Mouse (Mus musculus): ENCODE results near the gene Hapln2.

Hapln2 gene

DNA sequence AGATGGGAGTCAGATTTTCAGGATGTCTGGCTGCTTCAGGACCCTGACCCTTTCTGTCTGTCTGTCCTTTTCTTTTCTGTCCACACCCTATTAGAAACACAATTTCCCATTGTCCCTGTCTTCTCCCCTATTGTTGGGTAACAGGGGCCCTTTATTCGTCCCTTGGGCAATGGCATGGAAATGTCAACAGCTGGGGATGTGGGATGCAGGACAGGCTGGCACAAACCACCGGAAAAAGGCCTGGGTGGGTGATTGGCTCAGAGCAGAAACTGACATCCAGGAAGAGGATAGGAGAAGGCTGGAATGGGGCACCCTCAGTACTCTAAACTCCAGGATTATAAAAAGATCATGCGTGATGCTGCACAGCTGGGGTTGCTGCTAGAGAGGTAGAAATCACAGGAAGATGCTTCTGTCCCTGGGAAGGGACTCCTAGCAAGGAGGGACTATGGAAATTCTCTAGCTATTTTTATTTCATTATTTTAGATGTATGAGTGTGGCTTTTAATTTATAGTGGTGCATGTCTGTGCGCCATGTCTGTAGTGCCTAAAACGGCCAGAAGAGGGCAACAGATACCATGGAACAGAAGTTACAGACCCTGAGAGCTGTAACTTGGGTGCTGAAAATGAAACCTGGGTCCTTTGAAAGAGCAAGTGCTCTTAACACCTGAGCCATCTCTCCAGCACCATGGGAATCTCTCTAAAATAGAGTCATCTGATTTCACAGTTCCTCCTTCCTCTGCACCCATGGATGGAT, at the start of gene Hapln2:
Hapln2 (minus strand) TSS at position 150 of the 753 bp plus-strand sequence.
- peak; percentile 26 to 46 for DNase-seq (ENCODE audit: low spot score in 2 of 2)

DNA sequence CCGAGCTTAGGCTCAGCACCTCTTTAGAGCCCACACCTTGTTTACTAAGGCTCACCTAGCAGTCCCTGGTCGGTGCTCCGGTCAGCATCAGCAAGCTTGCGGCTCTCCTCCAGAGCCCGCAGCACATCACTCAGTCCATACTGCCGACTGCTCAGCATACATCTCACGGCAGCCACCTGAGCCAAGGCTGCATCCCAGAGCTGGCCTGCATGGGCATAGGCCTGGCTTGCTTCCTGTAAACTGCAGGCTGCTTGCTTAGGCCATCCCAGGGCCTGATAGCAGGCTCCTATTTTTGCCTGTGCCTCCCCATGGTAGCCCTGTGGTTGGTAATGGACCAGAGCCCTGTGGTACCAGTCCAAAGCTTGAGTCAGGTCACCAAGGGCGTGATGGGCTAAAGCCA, 47.4 kb upstream of the Hapln2 start:
- no peak for DNase-seq (ENCODE audit: low spot score in 2 of 2)

- DNase-seq (ENCODE audit: low spot score in 2 of 2) = no peak
Measured at GRCm38 (mm10) chr3:88074351-88074750, 47.0 kb upstream of the Hapln2 start.

GRCm38 (mm10) chr3:88073631-88074030, 46.2 kb upstream of the Hapln2 start:
- DNase-seq (ENCODE audit: low spot score in 2 of 2) = no peak

DNA sequence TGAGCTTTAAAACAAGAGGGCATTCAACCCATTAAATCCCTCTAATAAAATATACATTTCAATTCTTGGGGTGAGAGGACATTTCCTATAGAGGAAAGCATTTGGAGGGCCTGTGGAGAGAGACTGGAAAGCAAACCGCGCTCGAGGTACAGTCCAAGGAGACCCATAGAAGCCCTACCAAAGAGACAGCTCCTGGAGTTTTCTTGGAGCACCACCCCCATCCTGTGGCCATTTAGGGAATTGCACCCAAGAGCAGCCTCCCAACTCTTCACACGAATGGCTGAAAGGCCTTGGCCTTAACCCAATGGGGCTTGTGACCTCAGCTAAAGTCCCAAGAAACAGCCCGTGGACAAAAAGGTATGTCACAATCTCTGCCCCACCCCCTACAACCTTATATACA, 44.4 kb upstream of the Hapln2 start:
- DNase-seq (ENCODE audit: low spot score in 2 of 2) = peak; percentile 51 to 92

- no peak for DNase-seq (ENCODE audit: low spot score in 2 of 2)
Measured at GRCm38 (mm10) chr3:88068386-88068785, 41.0 kb upstream of the Hapln2 start.

DNA sequence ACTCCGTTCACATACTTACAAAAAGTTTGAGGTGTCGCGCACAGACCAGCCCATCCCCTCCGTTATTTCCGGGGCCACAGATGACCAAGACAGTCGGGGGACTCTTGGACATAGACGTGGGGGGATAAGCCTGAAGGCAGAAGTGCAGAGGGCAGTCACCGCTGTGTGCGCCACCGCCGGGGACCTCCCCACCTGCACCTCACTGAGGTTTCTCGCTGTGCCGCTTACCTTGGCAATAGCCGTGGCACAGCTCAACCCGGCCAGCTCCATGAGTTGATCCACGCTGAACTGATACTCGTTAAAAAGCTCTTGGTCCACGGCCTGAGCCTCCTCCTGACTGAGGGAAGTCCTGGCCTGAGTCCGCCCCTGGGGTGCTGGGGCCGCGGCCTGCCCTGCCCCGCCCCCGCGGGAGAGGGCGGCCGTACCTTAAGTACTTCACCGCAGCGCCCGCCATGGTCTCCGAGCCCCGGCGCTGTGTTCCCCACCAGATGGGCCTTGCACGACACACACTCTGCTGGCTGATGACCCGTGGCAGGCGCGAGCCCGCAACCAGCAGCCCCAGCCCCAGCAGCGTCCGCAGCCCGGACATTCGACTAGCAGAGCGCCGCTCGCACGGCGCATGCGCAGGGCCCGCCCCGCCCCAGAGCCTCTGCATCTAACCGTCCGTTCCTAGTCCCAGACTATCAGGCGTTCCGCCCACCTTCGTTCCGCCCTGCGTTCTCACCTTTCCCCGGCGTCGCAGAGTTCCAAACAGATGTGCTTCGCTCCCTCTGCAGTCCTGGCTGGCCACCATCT, 30.7 kb upstream of the Hapln2 start, which contains the start of gene Naxe:
Naxe (minus strand) TSS at position 594 of the 795 bp plus-strand sequence.
- DNase-seq (ENCODE audit: low spot score in 2 of 2) = peak; percentile 46 to 81

- DNase-seq (ENCODE audit: low spot score in 2 of 2) = no peak
Measured at GRCm38 (mm10) chr3:88057030-88057429, 29.6 kb upstream of the Hapln2 start.

- DNase-seq (ENCODE audit: low spot score in 2 of 2) = no peak
Measured at GRCm38 (mm10) chr3:88049532-88049931, 22.1 kb upstream of the Hapln2 start.

GRCm38 (mm10) chr3:88042661-88043421, 15.5 kb upstream of the Hapln2 start, which contains the start of gene Gpatch4:
Gene Gpatch4 (plus strand): TSS chr3:88043108.
- DNase-seq (ENCODE audit: low spot score in 2 of 2) = peak; percentile 67 to 90

DNA sequence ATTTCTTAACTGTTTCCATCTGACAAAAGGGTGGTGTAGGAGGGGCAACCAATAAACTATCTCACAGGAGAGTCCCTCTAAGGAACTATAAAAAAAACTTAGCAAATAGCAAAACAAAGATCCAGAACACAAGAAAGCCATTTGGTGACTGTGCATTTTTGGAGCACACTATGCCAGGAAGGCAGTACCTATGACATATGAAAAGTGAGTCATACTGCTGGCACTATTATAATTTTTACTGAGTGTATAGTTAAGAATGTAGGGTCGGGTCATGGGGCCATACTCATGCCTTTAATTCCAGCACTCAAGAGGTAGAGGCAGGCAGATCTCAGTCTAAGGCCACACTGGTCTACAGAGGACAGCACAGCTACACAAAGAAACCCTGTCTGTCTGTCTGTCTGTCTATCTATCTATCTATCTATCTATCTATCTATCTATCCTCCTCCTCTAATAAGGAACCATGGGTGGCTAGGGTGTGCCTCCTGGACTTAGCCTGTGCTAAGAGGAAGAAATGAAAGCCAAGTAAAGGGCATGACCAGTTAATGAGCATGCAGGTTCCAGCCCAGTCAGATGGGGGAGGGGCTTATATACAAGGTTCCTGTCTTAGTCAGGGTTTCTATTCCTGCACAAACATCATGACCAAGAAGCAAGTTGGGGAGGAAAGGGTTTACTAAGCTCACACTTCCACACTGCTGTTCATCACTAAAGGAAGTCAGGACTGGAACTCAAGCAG, 8.3 kb upstream of the Hapln2 start:
- DNase-seq (ENCODE audit: low spot score in 2 of 2) = no peak

DNA sequence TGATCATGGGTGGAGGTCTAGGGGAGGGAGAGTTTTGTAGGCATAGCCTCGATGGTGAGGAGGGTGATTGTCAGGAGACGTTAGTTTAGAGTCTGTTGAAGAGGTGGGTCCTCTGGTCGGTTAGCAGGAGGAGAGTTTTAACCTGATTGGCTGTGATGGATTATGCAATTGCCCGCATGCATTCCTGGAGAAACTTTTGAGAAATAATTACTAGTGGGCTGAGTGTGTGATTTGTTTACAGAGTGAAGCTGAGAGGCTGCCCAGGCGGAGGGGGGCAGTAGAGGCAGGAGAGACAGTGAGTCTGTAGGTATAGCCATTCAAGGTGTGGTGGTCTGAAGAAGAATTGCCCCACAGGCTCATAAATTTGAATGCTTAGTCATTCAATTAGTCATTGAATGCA, 6.1 kb upstream of the Hapln2 start:
- DNase-seq (ENCODE audit: low spot score in 2 of 2) = no peak

GRCm38 (mm10) chr3:88030608-88031395, 3.4 kb upstream of the Hapln2 start:
- peak in 1 of 2 experiments; percentile 48 for DNase-seq (ENCODE audit: low spot score in 2 of 2)

GRCm38 (mm10) chr3:88026823-88027222, 560 bp downstream of the Hapln2 start:
- no peak for DNase-seq (ENCODE audit: low spot score in 2 of 2)

GRCm38 (mm10) chr3:88023192-88024074, 4.0 kb downstream of the Hapln2 start:
- DNase-seq (ENCODE audit: low spot score in 2 of 2) = no peak

DNA sequence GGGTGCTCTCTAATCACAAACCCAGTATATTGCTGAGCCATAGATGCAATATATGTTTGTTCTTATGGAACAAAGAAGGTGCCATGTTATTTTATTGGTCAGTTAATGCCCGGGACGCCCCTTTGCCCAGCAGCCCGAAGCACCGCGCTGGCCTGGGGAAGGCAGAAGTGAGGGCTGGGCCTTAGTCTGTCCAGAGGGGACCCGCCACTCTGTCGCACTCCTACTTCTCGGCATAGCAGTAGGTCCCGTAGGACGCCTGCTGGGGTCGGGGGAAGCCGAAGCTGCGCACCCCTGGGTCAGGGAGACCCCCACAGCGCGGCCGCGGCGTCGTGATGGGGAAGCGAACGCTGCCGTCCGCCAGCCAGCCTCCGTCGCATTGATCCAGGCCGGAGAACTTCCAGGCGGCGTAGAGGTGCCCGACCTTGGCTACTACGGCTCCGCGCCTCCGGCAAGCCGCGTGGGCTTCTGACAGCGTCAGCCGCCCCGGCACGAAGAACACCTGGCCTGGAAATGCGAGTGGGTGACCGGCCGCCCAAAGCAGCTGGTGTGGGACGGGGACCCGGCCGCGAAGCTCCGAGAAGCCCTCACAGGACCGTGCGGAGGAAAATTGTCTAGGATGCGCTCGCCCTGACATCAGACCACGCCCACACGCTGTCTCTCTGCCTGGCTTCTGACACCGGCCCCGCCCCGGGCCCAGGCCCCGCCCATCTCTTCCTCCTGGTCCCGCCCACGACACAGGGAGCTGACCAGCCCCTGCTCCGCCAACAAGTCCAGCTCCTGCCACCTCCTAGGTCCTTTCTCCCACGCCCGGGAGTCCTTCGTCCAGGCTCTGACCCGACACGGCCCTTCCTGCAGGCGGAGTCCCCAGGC, 4.8 kb downstream of the Hapln2 start:
- peak; percentile 33 to 82 for DNase-seq (ENCODE audit: low spot score in 2 of 2)

- no peak for DNase-seq (ENCODE audit: low spot score in 2 of 2)
Measured at GRCm38 (mm10) chr3:88010634-88011265, 16.6 kb downstream of the Hapln2 start.
